Mouse (Mus musculus): ENCODE data around the gene Pttg1.

- TF ChIP-seq POLR2A (IDR thresholded peaks at IDR 0.05; ENCODE audit: low read depth, low read length) (no peak), CTCF (IDR thresholded peaks at IDR 0.05; ENCODE audit: borderline replicate concordance, insufficient read depth, low read length) (no peak)
Observed at GRCm38 (mm10) chr11:43399297-43399696, 26.8 kb downstream of the Pttg1 start.

Measured in embryonic fibroblast, embryonic 13.5 days (primary cell).